Mouse (Mus musculus): Measurements from ENCODE around the gene P3h2.

Gene P3h2

DNA sequence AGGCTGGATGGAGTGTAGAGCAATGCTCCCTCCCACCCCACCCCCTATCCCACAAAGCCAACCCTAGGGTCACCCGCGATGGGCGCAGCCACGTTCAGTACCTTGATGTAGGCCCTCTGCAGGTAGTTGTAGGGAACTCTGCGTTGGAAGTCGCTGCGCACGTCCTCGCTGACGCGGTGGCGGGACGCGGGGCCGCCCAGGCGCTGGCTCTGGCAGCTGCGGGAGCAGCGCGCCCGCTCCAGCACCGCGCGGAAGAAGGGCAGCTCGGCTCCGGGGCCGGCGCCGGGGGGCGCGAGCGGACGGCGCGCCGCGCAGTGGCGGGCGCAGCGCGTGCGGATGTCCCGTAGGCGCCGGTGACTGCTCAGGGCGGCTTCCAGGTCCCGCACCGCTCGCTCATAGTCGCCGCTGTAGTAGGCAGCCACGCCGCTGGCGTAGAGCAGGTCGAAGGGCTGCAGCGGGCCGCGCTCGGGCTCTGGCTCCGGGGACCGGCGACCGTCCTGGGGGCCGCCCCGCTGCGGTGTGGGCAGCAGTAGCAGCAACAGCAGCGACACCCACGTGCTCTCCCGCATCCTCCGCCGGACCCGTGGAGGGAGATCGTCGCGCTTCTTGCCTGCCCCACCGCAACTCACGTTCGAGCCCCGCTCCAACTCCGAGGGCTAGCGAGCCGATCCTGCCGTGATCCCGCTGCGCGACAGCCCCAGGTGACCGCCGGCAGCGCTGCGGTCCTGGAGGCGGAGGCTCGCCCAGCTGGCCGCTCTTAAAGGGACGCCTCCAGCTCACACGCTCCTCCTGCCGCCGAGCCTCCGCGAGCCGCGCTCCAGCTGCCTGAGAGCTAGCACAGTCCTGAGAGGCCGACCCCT lies at the start of gene P3h2:
P3h2 (minus strand) TSS at position 670 of the 860 bp plus-strand sequence.
- DNase-seq, result peak; percentile 66

DNA sequence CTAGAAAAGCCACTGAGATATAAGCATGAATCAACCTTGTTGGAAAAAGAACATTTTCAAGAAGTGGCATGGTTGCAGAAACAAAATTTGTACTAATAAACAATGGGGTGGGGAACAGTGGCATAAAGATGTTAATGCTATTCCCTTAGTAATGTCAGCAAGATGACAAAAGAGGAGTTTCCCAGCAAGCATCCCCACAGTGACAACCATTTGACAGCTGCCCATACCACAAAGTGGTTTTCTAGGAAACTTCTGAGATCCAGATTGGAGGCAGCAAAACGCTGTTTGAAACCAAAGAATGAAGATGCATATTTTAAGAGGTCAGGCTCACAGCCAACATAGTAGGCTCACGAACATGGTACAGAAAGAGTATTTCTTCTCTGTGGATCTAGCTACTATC lies 46.7 kb upstream of the P3h2 start:
- no peak for DNase-seq

- no peak for DNase-seq
These were observed 45.4 kb upstream of the P3h2 start for GRCm38 (mm10) chr16:26150943-26151342.

DNA sequence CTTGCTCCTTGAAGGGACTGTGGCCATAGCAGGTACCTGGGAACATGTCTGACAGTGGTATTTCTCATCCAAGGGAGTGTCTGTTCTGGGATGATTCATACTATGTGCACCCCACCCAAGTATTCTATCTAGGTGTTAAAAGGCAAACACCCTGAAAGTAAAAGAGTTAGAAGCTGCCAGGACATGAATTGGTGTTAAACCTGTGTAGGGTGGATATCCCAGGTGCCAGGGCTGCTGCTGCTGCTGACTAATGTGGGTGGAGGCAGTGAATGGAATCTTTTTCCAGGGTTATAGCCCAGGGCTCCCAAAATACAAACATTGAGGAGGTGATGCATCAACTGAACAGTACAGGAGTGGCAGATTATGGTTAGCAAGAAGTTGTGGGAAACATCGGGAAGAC lies 41.3 kb upstream of the P3h2 start:
- no peak for DNase-seq

- DNase-seq, result no peak
These were observed 25.5 kb upstream of the P3h2 start for GRCm38 (mm10) chr16:26131126-26131525.

DNA sequence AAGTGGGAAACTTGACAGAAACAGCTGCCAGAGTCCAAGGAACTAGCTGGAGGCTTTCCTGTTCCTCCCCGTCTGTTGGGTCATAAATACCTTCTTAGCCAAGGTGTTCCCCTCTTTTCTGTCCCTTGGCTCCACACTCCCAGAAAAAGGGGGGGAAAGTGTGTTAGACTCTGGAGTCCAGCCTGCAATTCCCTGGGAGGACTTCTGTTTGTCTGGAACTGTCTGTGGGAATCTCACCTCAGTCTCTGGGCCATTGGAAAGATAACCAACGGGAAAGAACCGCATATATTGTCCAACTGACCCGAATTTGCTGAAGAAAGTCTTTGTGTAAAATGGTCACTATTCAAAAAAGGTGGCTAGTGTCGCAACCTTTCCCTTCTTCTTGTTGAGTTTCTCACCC lies 1.0 kb upstream of the P3h2 start:
- DNase-seq, result no peak

GRCm38 (mm10) chr16:26106041-26106617 lies 545 bp upstream of the P3h2 start:
- DNase-seq, result no peak

DNA sequence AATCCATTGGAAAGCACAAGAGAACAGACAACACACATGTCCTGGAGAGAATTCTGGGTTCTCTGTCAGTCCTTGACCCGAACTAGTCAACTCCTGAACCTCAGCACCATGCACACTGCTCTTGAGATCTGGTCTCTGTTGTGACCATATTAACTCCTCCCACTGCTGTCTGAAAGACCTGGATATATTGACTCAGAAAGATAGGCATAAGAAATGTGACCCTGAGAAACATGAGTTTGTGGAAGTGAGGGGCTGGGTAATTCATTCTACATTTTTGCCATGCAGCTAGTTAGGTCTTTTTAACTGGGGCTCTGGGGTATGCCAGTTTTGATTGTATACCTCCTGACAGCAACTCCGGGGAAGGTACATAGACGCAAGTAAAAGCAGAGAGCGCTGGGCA lies 1.3 kb downstream of the P3h2 start:
- no peak for DNase-seq

GRCm38 (mm10) chr16:26102856-26103255 lies 2.7 kb downstream of the P3h2 start:
- DNase-seq, result no peak

GRCm38 (mm10) chr16:26100167-26100566 lies 5.4 kb downstream of the P3h2 start:
- no peak for DNase-seq

GRCm38 (mm10) chr16:26095696-26096284 lies 9.8 kb downstream of the P3h2 start:
- DNase-seq, result no peak

DNA sequence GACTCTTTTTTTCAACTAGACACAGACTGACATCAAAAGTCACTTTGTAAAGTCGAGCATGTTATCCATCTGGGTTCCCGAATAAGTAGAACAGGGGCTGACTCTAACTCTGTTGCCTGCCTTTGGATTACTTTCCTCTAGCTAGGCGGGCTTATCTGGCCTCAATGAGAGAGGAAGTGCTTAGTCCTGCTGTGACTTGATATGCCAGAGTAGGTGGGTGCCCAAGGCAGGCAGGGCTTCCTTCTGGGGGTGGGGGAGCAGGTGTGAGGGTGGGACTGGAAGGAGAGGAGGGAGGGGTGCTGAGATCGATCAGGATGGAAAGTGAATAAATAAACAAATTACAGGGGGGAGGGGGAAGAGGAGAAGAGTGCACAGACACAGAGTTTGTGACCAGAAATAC lies 11.7 kb downstream of the P3h2 start:
- no peak for DNase-seq

GRCm38 (mm10) chr16:26088976-26089375 lies 16.6 kb downstream of the P3h2 start:
- no peak for DNase-seq

GRCm38 (mm10) chr16:26088240-26088639 lies 17.3 kb downstream of the P3h2 start:
- DNase-seq, result no peak

GRCm38 (mm10) chr16:26086955-26087354 lies 18.6 kb downstream of the P3h2 start:
- DNase-seq, result no peak

DNA sequence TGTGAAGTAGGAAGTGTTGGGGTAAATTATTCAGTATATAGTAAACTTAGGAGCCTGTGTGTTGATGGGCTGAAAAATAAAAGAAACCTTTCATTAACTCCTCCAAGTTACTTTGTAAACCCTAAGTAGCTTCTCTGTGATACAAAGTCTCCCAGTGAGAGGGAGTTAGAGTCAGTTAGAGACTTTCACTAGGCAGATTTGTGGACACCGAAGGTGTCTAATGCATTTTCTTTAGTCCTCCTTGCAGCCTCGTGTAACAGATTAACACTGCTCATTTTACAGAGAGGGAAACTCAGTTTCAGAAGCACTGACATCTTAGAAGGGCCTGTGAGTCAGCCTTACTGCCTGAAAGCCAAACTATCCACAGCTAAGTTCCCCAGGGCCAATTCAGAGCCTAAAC lies 20.4 kb downstream of the P3h2 start:
- DNase-seq, result no peak

DNA sequence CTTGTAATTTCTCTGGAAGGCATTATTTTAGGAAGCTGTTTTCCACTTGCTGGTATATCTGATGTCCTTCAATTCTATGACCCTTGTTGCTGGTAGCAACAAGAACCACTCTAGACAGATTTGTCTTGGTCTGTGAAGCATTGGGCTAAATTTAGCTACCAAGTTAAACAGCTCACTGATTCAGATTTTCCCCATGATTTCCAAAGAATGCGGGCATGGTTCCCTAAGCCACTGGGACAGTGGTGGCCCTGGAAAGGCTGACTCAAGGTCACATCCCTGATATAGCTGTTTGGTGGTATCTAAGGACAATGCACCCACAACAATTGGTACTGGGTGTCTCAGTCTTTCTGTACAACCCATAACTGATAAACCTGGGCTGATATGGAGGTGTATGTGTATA lies 22.8 kb downstream of the P3h2 start:
- no peak for DNase-seq

DNA sequence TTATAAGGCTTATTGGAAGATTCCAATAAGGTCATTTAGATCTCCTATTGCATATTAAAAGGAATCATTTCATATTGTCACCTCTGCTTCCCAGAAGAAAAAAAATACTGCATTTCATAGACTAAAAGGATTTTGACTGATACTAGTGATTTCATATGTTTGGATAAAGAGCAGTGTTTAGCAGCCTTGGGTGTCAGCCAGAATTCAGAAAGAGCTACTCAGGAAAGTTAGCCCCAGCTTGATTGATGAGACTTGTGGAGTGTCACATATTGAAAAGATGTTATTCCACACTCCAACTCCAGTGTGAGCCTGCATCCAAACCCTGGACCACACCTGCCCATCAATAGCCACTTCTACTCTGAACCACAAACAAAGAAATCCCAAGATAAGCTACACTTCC lies 23.2 kb downstream of the P3h2 start:
- no peak for DNase-seq

- DNase-seq, result no peak
These were observed 26.6 kb downstream of the P3h2 start for GRCm38 (mm10) chr16:26078923-26079351.

DNA sequence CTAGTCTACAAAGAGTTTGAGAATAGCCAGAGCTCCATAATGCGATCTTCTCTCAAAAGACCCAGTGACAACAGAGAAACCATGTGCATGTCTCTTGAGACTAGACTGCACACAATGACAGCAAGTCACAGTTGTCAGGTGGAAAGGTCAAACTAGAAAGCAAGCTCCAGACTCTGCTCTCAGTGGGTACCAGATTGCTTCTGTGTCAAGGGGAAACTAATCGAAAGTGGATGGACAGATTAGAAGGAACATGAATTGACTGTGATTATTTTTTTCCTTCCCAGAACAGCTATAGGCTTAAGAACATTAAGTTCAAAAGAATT lies 27.5 kb downstream of the P3h2 start:
- no peak for DNase-seq

DNA sequence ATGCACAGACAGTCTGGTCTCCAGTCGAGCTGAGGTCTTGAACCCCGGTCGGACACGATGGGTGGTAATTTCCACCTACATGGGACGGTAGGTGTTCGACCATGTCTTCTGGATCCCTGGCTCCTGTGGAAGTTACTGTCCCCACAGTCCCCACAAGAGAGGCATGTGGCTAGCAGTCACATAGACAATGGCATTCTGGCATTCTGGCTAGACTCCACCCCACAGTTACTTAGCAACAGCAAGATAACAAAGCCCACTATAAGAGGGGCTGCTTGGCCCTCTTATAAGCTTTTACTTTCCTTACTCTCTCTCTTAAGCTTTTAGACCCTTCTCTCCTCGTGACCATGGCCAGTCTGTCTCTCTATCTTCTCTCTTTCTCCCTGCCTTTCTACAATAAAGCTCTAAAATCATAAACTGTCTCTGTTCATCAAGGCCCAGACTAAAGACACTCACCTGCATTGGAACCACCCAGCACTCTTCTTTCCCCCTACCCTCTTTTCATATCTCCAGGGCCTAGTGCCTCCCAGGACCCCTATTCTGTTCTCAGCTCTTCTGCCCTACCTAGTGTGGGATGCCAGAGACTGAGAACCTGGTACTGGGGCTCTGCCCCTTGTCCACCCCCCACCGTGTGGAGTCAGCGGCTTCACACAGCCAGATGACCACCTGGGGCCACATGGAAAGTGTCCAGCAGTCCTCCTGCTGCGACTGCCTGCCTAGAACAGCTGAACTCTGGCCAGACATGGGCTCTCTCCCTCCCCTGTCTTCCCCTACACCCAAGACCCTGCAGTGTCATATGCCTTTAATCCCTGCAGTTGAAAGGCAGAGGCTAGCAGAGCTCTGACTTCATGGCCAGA lies 28.1 kb downstream of the P3h2 start:
- no peak for DNase-seq

- no peak for DNase-seq
These were observed 30.5 kb downstream of the P3h2 start for GRCm38 (mm10) chr16:26075063-26075462.

GRCm38 (mm10) chr16:26070376-26070775 lies 35.2 kb downstream of the P3h2 start:
- no peak for DNase-seq
